Mouse (Mus musculus): ENCODE measurements around the gene 2010005H15Rik.

DNA sequence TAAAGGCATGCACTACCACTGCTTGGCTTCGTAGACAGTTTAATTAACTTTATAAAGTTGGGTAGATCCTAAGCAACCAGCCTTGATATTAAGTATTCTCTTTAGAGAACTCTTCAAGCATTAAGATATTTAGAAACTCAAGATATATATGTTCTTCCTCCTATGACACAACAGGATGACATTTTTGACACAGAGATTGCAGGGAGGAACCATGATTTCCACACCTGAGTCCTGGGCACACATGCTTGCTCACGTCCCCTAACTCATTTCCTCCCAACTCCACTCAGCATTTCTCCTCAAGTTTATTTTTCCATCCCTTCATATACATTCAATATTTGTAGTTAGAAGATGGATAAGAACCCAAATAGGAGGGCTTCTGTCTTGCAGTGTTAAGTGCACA, 41.4 kb upstream of the 2010005H15Rik start:
- no peak for TF ChIP-seq CTCF (IDR thresholded peaks at IDR 0.05; ENCODE audit: insufficient read depth, low read depth, low read length)
- TF ChIP-seq POLR2A (IDR thresholded peaks at IDR 0.05; ENCODE audit: insufficient read depth, low read depth, low read length): no peak

All from olfactory bulb, adult 2 months (tissue).